Mouse (Mus musculus): ENCODE data around the gene Hcfc1r1. TPM values are rescaled to one million over a fixed set of nuclear protein-coding genes. Genes with fewer than 3 reads are reported as not detected.

Gene Hcfc1r1
- polyA plus RNA-seq, 1 experiment from 2014 or later = 48.6 TPM

GRCm38 (mm10) chr17:23675564-23676281 is 2.3 kb downstream of the Hcfc1r1 start:
- Histone ChIP-seq H3K4me1 (replicated peaks) (peaks cover 44% of the 10 kb centered on the region), H3K36me3 (peaks cover under 1% of the 10 kb centered on the region; the same call in 1 of the 2 replicates), H3K27me3 (peaks cover 54% of the 10 kb centered on the region), H3K27ac (no peak overlapping the region), H3K4me3 (replicated peaks) (peak overlapping the region; percentile 49), H3K9me3 (no peaks in the 10 kb centered on the region), H3K9ac (replicated peaks) (peak overlapping the region; percentile 50; the same call in 1 of the 2 replicates), H3K4me2 (peak overlapping the region; percentile 97)
- WGBS = 13% methylated on average over 15 of the region's 15 CpGs
- no peak for ATAC-seq (ENCODE audit: insufficient number of reproducible peaks, insufficient read depth, low FRiP score, low TSS enrichment, low read depth)

- Histone ChIP-seq H3K9me3 (no peaks in the 10 kb centered on the region), H3K27me3 (peaks cover 63% of the 10 kb centered on the region), H3K4me1 (replicated peaks) (peaks cover 44% of the 10 kb centered on the region), H3K9ac (replicated peaks) (peak overlapping the region; percentile 50), H3K4me3 (replicated peaks) (peak overlapping the region; percentile 49), H3K36me3 (no peaks in the 10 kb centered on the region), H3K27ac (no peak overlapping the region), H3K4me2 (peak overlapping the region; percentile 97)
- WGBS = under 1% methylated on average over 37 of the region's 37 CpGs
- no peak for ATAC-seq (ENCODE audit: insufficient number of reproducible peaks, insufficient read depth, low FRiP score, low TSS enrichment, low read depth)
Measured at GRCm38 (mm10) chr17:23676473-23677031, 3.2 kb downstream of the Hcfc1r1 start.

- peaks cover 46% of the 10 kb centered on the region for H3K4me1 ChIP-seq (replicated peaks)
- peak within 1 kb of the TSS; percentile 97 for H3K4me2 ChIP-seq
- H3K27ac ChIP-seq = no peak within 1 kb of the TSS
- H3K36me3 ChIP-seq = no peaks in the 10 kb centered on the region
- peak within 1 kb of the TSS; percentile 50 for H3K9ac ChIP-seq (replicated peaks)
- peak within 1 kb of the TSS; percentile 49 for H3K4me3 ChIP-seq (replicated peaks)
- no peaks in the 10 kb centered on the region for H3K9me3 ChIP-seq
- ATAC-seq (ENCODE audit: insufficient number of reproducible peaks, insufficient read depth, low FRiP score, low TSS enrichment, low read depth) = no peak
- peaks cover 70% of the 10 kb centered on the region for H3K27me3 ChIP-seq
- WGBS = under 1% methylated on average over 34 of the region's 34 CpGs
Measured at GRCm38 (mm10) chr17:23677236-23677679, 3.9 kb downstream of the Hcfc1r1 start, which contains the start of gene Tnfrsf12a. Gene Tnfrsf12a (minus strand): TSS chr17:23677468.

GRCm38 (mm10) chr17:23679127-23679835 is 5.9 kb downstream of the Hcfc1r1 start, which contains the start of gene Cldn6:
Gene Cldn6 (plus strand): TSS chr17:23679249.
- no peak for ATAC-seq (ENCODE audit: insufficient number of reproducible peaks, insufficient read depth, low FRiP score, low TSS enrichment, low read depth)
- H3K4me1 ChIP-seq (replicated peaks) = peaks cover 55% of the 10 kb centered on the region

GRCm38 (mm10) chr17:23680336-23680735 is 6.9 kb downstream of the Hcfc1r1 start:
- Histone ChIP-seq H3K36me3 (no peaks in the 10 kb centered on the region), H3K27me3 (peaks cover 86% of the 10 kb centered on the region), H3K9ac (replicated peaks) (no peak overlapping the region), H3K4me3 (replicated peaks) (no peak overlapping the region), H3K4me2 (0 out of 2 replicates have a peak overlapping the region, but pooled peaks have one; percentile 55), H3K27ac (no peak overlapping the region), H3K9me3 (no peaks in the 10 kb centered on the region), H3K4me1 (replicated peaks) (peaks cover 49% of the 10 kb centered on the region)
- ATAC-seq (ENCODE audit: insufficient number of reproducible peaks, insufficient read depth, low FRiP score, low TSS enrichment, low read depth) = no peak
- WGBS = 75% methylated on average over 9 of the region's 9 CpGs

More at GRCm38 (mm10) chr17:23679127-23679835, 5.9 kb downstream of the Hcfc1r1 start, which contains the start of gene Cldn6:
- peaks cover 90% of the 10 kb centered on the region for H3K27me3 ChIP-seq
- H3K9ac ChIP-seq (replicated peaks) = no peak within 1 kb of the TSS
- 2% methylated on average over 38 of the region's 38 CpGs for WGBS
- peak within 1 kb of the TSS; percentile 55 for H3K4me2 ChIP-seq
- H3K36me3 ChIP-seq = no peaks in the 10 kb centered on the region
- H3K27ac ChIP-seq = no peak within 1 kb of the TSS
- H3K4me3 ChIP-seq (replicated peaks) = peak within 1 kb of the TSS; percentile 36
- no peaks in the 10 kb centered on the region for H3K9me3 ChIP-seq

- WGBS = 65% methylated on average over 10 of the region's 10 CpGs
- Histone ChIP-seq H3K4me1 (replicated peaks) (peaks cover 42% of the 10 kb centered on the region), H3K4me3 (replicated peaks) (no peak overlapping the region), H3K9ac (replicated peaks) (no peak overlapping the region), H3K27me3 (peaks cover 80% of the 10 kb centered on the region), H3K36me3 (no peaks in the 10 kb centered on the region), H3K27ac (no peak overlapping the region), H3K4me2 (no peak overlapping the region), H3K9me3 (no peaks in the 10 kb centered on the region)
- no peak for ATAC-seq (ENCODE audit: insufficient number of reproducible peaks, insufficient read depth, low FRiP score, low TSS enrichment, low read depth)
Measured at GRCm38 (mm10) chr17:23681086-23681485, 7.7 kb downstream of the Hcfc1r1 start.

- H3K4me1 ChIP-seq (replicated peaks) = peaks cover 34% of the 10 kb centered on the region
- H3K9ac ChIP-seq (replicated peaks) = no peak overlapping the region
- 64% methylated on average over 4 of the region's 4 CpGs for WGBS
- no peak overlapping the region for H3K27ac ChIP-seq
- 0 out of 2 replicates have a peak overlapping the region, but pooled peaks have one; percentile 48 for H3K4me2 ChIP-seq
- no peaks in the 10 kb centered on the region for H3K36me3 ChIP-seq
- no peak for ATAC-seq (ENCODE audit: insufficient number of reproducible peaks, insufficient read depth, low FRiP score, low TSS enrichment, low read depth)
- no peak overlapping the region for H3K4me3 ChIP-seq (replicated peaks)
- H3K9me3 ChIP-seq = no peaks in the 10 kb centered on the region
- H3K27me3 ChIP-seq = peaks cover 73% of the 10 kb centered on the region
Measured at GRCm38 (mm10) chr17:23682092-23682491, 8.7 kb downstream of the Hcfc1r1 start.

GRCm38 (mm10) chr17:23682530-23682929 is 9.1 kb downstream of the Hcfc1r1 start:
- no peak overlapping the region for H3K9ac ChIP-seq (replicated peaks)

GRCm38 (mm10) chr17:23683226-23683625 is 9.8 kb downstream of the Hcfc1r1 start:
- peaks cover 34% of the 10 kb centered on the region for H3K4me1 ChIP-seq (replicated peaks)
- H3K4me2 ChIP-seq = peak overlapping the region; percentile 48
- H3K27me3 ChIP-seq = peaks cover 68% of the 10 kb centered on the region
- no peaks in the 10 kb centered on the region for H3K9me3 ChIP-seq
- H3K27ac ChIP-seq = no peak overlapping the region
- H3K9ac ChIP-seq (replicated peaks) = peak overlapping the region; percentile 50
- WGBS = 12% methylated on average over 15 of the region's 15 CpGs
- peak overlapping the region; percentile 28 for H3K4me3 ChIP-seq (replicated peaks)
- H3K36me3 ChIP-seq = no peaks in the 10 kb centered on the region
- ATAC-seq (ENCODE audit: insufficient number of reproducible peaks, insufficient read depth, low FRiP score, low TSS enrichment, low read depth) = 0 out of 2 replicates have a peak, but pooled peaks have one; percentile 5

More at GRCm38 (mm10) chr17:23682530-23682929, 9.1 kb downstream of the Hcfc1r1 start:
- H3K4me2 ChIP-seq = peak overlapping the region; percentile 48
- no peak for ATAC-seq (ENCODE audit: insufficient number of reproducible peaks, insufficient read depth, low FRiP score, low TSS enrichment, low read depth)
- no peaks in the 10 kb centered on the region for H3K9me3 ChIP-seq
- H3K4me1 ChIP-seq (replicated peaks) = peaks cover 34% of the 10 kb centered on the region
- peaks cover 73% of the 10 kb centered on the region for H3K27me3 ChIP-seq
- 62% methylated on average over 3 of the region's 3 CpGs for WGBS
- no peak overlapping the region for H3K27ac ChIP-seq
- no peaks in the 10 kb centered on the region for H3K36me3 ChIP-seq
- peak overlapping the region; percentile 28 for H3K4me3 ChIP-seq (replicated peaks)

GRCm38 (mm10) chr17:23683856-23684672 is 10.7 kb downstream of the Hcfc1r1 start, which contains the start of gene Cldn9:
Gene Cldn9 (minus strand): TSS chr17:23684026.
- H3K27ac ChIP-seq = peak within 1 kb of the TSS; percentile 23; the same call in 1 of the 2 replicates
- peaks cover 59% of the 10 kb centered on the region for H3K27me3 ChIP-seq
- peak within 1 kb of the TSS; percentile 48 for H3K4me2 ChIP-seq
- 11% methylated on average over 15 of the region's 15 CpGs for WGBS
- peak; percentile 83 for ATAC-seq (ENCODE audit: insufficient number of reproducible peaks, insufficient read depth, low FRiP score, low TSS enrichment, low read depth)
- H3K9me3 ChIP-seq = no peaks in the 10 kb centered on the region
- no peaks in the 10 kb centered on the region for H3K36me3 ChIP-seq
- H3K4me1 ChIP-seq (replicated peaks) = peaks cover 32% of the 10 kb centered on the region
- H3K4me3 ChIP-seq (replicated peaks) = peak within 1 kb of the TSS; percentile 28
- peak within 1 kb of the TSS; percentile 50 for H3K9ac ChIP-seq (replicated peaks)

Data from limb, embryonic 12.5 days (tissue).